Mouse (Mus musculus): ENCODE data around the gene Dsel.

Gene Dsel

GRCm38 (mm10) chr1:111864779-111865165 is at the start of gene Dsel:
TSS of gene Dsel (minus strand) at chr1:111864918.
- DNase-seq (ENCODE audit: low read depth, low spot score), result peak; percentile 81

DNA sequence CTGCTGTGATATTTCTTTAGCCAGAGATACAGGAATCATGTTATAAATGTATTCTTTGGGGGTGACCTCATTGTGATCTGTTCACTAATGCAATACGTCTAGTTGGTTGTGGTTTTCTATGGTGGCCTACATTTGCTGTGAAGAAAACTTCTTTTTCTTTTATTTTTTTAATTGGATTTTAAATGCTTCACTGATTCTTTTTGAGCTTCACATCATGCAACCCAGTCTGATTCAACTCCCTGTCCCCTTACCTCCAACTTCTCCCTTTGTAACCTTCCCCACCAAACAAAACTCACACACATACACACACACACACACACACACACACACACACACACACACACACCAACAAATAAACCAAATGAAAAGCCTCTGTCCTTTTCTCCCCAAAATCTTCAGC is 46.7 kb upstream of the Dsel start:
- DNase-seq (ENCODE audit: low read depth, low spot score), result no peak

GRCm38 (mm10) chr1:111883336-111883735 is 18.6 kb upstream of the Dsel start:
- no peak for DNase-seq (ENCODE audit: low read depth, low spot score)

GRCm38 (mm10) chr1:111875784-111876183 is 11.1 kb upstream of the Dsel start:
- DNase-seq (ENCODE audit: low read depth, low spot score), result no peak

DNA sequence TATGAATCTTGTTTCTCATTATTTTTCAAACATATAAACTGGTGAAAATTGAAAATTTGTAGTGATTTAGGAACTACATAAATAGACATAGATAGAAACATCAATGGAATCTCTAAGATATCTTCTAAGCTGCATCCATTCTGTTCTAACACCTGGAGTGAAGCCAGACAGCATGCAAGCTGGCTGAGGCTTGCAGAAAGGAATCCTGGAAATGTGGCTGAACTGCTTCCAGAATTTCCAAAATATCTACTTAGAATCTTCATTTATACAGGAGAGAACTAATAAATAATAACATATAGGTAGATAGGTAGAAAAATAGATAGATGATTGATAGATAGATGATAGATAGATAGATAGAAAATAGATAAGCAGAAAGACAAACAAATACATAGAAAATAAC is 8.5 kb upstream of the Dsel start:
- DNase-seq (ENCODE audit: low read depth, low spot score), result no peak

GRCm38 (mm10) chr1:111865467-111865866 is 749 bp upstream of the Dsel start:
- DNase-seq (ENCODE audit: low read depth, low spot score), result no peak

- DNase-seq (ENCODE audit: low read depth, low spot score), result peak; percentile 64
These were observed 497 bp downstream of the Dsel start for GRCm38 (mm10) chr1:111864063-111864778.

DNA sequence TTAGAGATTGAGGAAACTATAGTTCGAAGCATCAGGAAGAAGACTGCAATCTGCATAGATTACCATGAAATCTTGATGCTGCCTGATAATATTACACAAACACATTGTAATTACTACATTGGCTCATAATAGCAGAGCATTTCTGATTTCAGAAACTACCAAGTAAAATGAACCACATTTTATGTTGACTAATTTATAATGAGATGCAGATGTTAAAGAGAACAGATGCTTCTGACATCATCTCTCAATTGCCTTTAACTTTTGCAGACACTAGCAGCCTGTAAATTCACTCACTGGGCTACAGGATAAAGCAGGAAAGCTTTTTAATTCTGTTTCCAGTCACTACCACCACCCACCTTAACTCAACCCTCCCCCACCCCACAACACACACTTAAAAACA is 6.9 kb downstream of the Dsel start:
- DNase-seq (ENCODE audit: low read depth, low spot score), result no peak

DNA sequence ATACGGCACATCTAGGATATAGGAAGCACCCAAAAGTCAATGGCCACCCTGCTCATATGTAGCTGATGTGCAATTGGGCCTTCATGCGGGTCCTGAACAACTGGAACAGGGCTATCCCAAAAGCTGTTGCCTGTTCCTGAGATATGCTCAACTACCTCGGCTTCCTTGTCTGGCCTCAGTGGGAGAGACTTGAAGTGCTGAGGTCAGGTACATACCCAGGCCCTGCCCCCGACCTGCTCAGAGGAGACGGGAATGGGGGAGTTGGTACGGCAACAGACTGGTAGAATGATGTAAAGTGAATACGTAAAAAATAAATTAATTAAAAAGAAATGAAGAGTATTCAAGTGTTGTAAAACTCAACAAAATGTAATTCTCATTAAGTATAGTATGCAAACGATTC is 12.3 kb downstream of the Dsel start:
- no peak for DNase-seq (ENCODE audit: low read depth, low spot score)

GRCm38 (mm10) chr1:111833583-111834225 is 31.0 kb downstream of the Dsel start:
- DNase-seq (ENCODE audit: low read depth, low spot score), result peak; percentile 56

All from brain, embryonic 18.5 days (tissue).